Mouse (Mus musculus): Measurements from ENCODE around the gene Col18a1.

Gene Col18a1

GRCm38 (mm10) chr10:77182804-77183331 is 16.5 kb upstream of the Col18a1 start:
- DNase-seq (ENCODE audit: low spot score): no peak

GRCm38 (mm10) chr10:77180110-77180509 is 13.8 kb upstream of the Col18a1 start:
- DNase-seq (ENCODE audit: low spot score): no peak

- no peak for DNase-seq (ENCODE audit: low spot score)
Observed at GRCm38 (mm10) chr10:77178691-77179090, 12.3 kb upstream of the Col18a1 start.

- DNase-seq (ENCODE audit: low spot score): no peak
Observed at GRCm38 (mm10) chr10:77170400-77170799, 4.1 kb upstream of the Col18a1 start.

- DNase-seq (ENCODE audit: low spot score): peak; percentile 85
Observed at GRCm38 (mm10) chr10:77165318-77165945, 916 bp downstream of the Col18a1 start.

GRCm38 (mm10) chr10:77164437-77165052 is 1.8 kb downstream of the Col18a1 start:
- peak; percentile 83 for DNase-seq (ENCODE audit: low spot score)

- DNase-seq (ENCODE audit: low spot score): no peak
Observed at GRCm38 (mm10) chr10:77164041-77164436, 2.3 kb downstream of the Col18a1 start.

- DNase-seq (ENCODE audit: low spot score): no peak
Observed at GRCm38 (mm10) chr10:77163392-77163977, 2.9 kb downstream of the Col18a1 start.

- DNase-seq (ENCODE audit: low spot score): no peak
Observed at GRCm38 (mm10) chr10:77159573-77159972, 6.8 kb downstream of the Col18a1 start.

- DNase-seq (ENCODE audit: low spot score): no peak
Observed at GRCm38 (mm10) chr10:77158948-77159347, 7.4 kb downstream of the Col18a1 start.

GRCm38 (mm10) chr10:77157245-77158019 is 8.9 kb downstream of the Col18a1 start:
- DNase-seq (ENCODE audit: low spot score): peak; percentile 63

GRCm38 (mm10) chr10:77152178-77152621 is 14.1 kb downstream of the Col18a1 start:
- DNase-seq (ENCODE audit: low spot score): peak; percentile 92

- no peak for DNase-seq (ENCODE audit: low spot score)
Observed at GRCm38 (mm10) chr10:77151551-77152002, 14.8 kb downstream of the Col18a1 start.

- peak; percentile 77 for DNase-seq (ENCODE audit: low spot score)
Observed at GRCm38 (mm10) chr10:77150947-77151521, 15.3 kb downstream of the Col18a1 start.

GRCm38 (mm10) chr10:77150016-77150415 is 16.3 kb downstream of the Col18a1 start:
- DNase-seq (ENCODE audit: low spot score): peak; percentile 69

- no peak for DNase-seq (ENCODE audit: low spot score)
Observed at GRCm38 (mm10) chr10:77147545-77147944, 18.8 kb downstream of the Col18a1 start.

- no peak for DNase-seq (ENCODE audit: low spot score)
Observed at GRCm38 (mm10) chr10:77146901-77147463, 19.4 kb downstream of the Col18a1 start.

GRCm38 (mm10) chr10:77145946-77146345 is 20.4 kb downstream of the Col18a1 start:
- no peak for DNase-seq (ENCODE audit: low spot score)

GRCm38 (mm10) chr10:77144372-77144771 is 22.0 kb downstream of the Col18a1 start:
- no peak for DNase-seq (ENCODE audit: low spot score)

GRCm38 (mm10) chr10:77142328-77142727 is 24.0 kb downstream of the Col18a1 start:
- DNase-seq (ENCODE audit: low spot score): no peak

GRCm38 (mm10) chr10:77138304-77138703 is 28.0 kb downstream of the Col18a1 start:
- peak; percentile 66 for DNase-seq (ENCODE audit: low spot score)
